Mouse (Mus musculus) intestine, embryonic 16.5 days (tissue): ENCODE data around the gene Gripap1. TPM values are rescaled to one million over a fixed set of nuclear protein-coding genes. Genes with fewer than 3 reads are reported as not detected.

Experiments
- ATAC-seq: fragments of 200-750 bp; cut with Nextera tagmentation; 2 replicates; pipeline ENCODE4 v1.8.0; 2017; ENCODE audit warnings: moderate TSS enrichment, moderate library complexity
- H3K27ac ChIP-seq: fragments of 300-500 bp; sonication (generic); 2 replicates; pipeline ENCODE4 v1.5.1; 2014; ENCODE audit warnings: mild to moderate bottlenecking, low read length
- H3K27me3 ChIP-seq: fragments of 300-500 bp; sonication (generic); replicated peaks from 2 replicates; pipeline ENCODE4 v1.6.1; 2014; ENCODE audit warnings: low read length, control low read depth, mixed read lengths; ENCODE audit not compliant: control insufficient read depth, insufficient read depth
- H3K36me3 ChIP-seq: fragments of 300-500 bp; sonication (generic); 2 replicates; pipeline ENCODE4 v1.6.1; 2014; ENCODE audit warnings: low read length, control low read depth; ENCODE audit not compliant: control insufficient read depth, insufficient read depth
- H3K4me1 ChIP-seq: fragments of 300-500 bp; sonication (generic); 2 replicates; pipeline ENCODE4 v1.6.1; 2014; ENCODE audit warnings: low read length, control low read depth, mixed read lengths; ENCODE audit not compliant: control insufficient read depth, insufficient read depth
- H3K4me2 ChIP-seq: fragments of 300-500 bp; sonication (generic); 2 replicates; pipeline ENCODE4 v1.6.1; 2014; ENCODE audit warnings: low read depth, low read length, control low read depth
- H3K4me3 ChIP-seq: fragments of 300-500 bp; sonication (generic); 2 replicates; pipeline ENCODE4 v1.5.1; 2014; ENCODE audit warnings: mild to moderate bottlenecking, low read length
- H3K9ac ChIP-seq: fragments of 300-500 bp; sonication (generic); 2 replicates; pipeline ENCODE4 v1.6.1; 2014; ENCODE audit warnings: low read depth, low read length
- H3K9me3 ChIP-seq: fragments of 300-500 bp; sonication (generic); 2 replicates; pipeline ENCODE4 v1.6.1; 2016; ENCODE audit warnings: low read length, control low read depth; ENCODE audit not compliant: control insufficient read depth
- WGBS: fragments of 180-500 bp; shearing (Covaris S2); extraction: QIAGEN DNeasy Blood & Tissue Kit; methylation state at CpG from one replicate; pipeline ENCODE4 v1.1.7; 2014; 5-methylcytosine and 5-hydroxymethylcytosine counted together
- polyA plus RNA-seq: library from polyadenylated mRNA; unstranded; fragments of >200 nt; fragmentation: Nextera tagmentation; extraction: Ambion mirVana; gene quantifications from 2 replicates; pipeline ENCODE4 v1.2.1, GENCODE M21; 2015

Gene Gripap1
- polyA plus RNA-seq, 1 experiment from 2014 or later = 37.5 TPM

- Histone ChIP-seq H3K27me3 (no peaks in the 10 kb centered on the region), H3K4me1 (no peaks in the 10 kb centered on the region), H3K9me3 (no peaks in the 10 kb centered on the region), H3K36me3 (no peaks in the 10 kb centered on the region), H3K9ac (no peak overlapping the region), H3K4me3 (no peak overlapping the region), H3K4me2 (no peak overlapping the region), H3K27ac (no peak overlapping the region)
- 82% methylated on average over 9 of the region's 9 CpGs for WGBS
- ATAC-seq = no peak
Observed at GRCm38 (mm10) chrX:7775501-7776205, 13.9 kb upstream of the Gripap1 start.

- H3K27me3 ChIP-seq = no peaks in the 10 kb centered on the region
- no peak overlapping the region for H3K9ac ChIP-seq
- H3K4me3 ChIP-seq = no peak overlapping the region
- whole genome bisulfite sequencing = 48% methylated on average over 8 of the region's 8 CpGs
- no peak overlapping the region for H3K27ac ChIP-seq
- no peaks in the 10 kb centered on the region for H3K4me1 ChIP-seq
- ATAC-seq = peak; percentile 46; the same call in 1 of the 2 replicates
- no peaks in the 10 kb centered on the region for H3K36me3 ChIP-seq
- no peak overlapping the region for H3K4me2 ChIP-seq
- H3K9me3 ChIP-seq = no peaks in the 10 kb centered on the region
Observed at GRCm38 (mm10) chrX:7776329-7777082, 13.1 kb upstream of the Gripap1 start.

DNA sequence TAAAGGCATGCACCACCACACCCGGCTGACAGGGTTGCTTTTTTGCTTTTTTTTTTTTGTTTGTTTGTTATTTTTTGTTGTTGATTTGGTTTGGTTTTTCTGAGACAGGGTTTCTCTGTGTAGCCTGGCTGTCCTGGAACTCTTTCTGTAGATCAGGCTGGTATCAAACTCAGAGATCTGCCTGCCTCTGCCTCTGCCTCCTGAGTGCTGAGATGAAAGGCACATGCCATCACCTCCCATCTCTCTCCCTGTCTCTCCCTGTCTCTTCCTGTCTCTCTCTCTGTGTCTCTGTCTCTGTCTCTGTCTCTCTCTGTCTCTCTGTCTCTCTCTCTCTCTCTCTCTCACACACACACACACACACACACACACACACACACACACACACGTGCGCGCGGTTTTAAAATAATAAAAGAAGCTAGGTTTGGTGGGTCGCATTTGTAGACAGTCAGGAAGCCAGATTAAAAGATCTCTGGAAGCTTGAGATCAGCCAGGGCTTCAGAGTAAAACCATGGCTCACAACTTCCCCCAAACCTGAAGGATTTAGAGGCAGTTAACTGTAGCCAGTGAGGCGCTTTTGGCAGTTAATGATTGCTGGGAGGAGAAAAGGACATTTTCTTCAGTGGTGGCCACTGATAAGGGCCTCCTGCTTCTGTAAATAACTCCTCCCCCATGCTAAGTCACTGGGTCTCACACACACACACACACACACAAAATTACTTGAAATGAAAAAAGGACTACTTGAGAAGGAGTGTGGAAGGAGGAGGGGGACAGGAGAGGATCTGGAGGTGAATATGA lies 10.9 kb upstream of the Gripap1 start:
- WGBS = 52% methylated on average over 7 of the region's 7 CpGs
- ATAC-seq = peak; percentile 67; the same call in 1 of the 2 replicates
- no peak overlapping the region for H3K27ac ChIP-seq
- no peaks in the 10 kb centered on the region for H3K4me1 ChIP-seq
- no peaks in the 10 kb centered on the region for H3K36me3 ChIP-seq
- no peak overlapping the region for H3K4me3 ChIP-seq
- no peaks in the 10 kb centered on the region for H3K27me3 ChIP-seq
- H3K9me3 ChIP-seq = no peaks in the 10 kb centered on the region
- H3K9ac ChIP-seq = no peak overlapping the region
- no peak overlapping the region for H3K4me2 ChIP-seq

- Histone ChIP-seq H3K9ac (no peak overlapping the region), H3K4me1 (no peaks in the 10 kb centered on the region), H3K9me3 (no peaks in the 10 kb centered on the region), H3K4me2 (no peak overlapping the region), H3K27me3 (no peaks in the 10 kb centered on the region), H3K4me3 (no peak overlapping the region), H3K27ac (no peak overlapping the region), H3K36me3 (no peaks in the 10 kb centered on the region)
- no peak for ATAC-seq
- 18% methylated on average over 3 of the region's 3 CpGs for WGBS
Observed at GRCm38 (mm10) chrX:7779294-7779693, 10.3 kb upstream of the Gripap1 start.

DNA sequence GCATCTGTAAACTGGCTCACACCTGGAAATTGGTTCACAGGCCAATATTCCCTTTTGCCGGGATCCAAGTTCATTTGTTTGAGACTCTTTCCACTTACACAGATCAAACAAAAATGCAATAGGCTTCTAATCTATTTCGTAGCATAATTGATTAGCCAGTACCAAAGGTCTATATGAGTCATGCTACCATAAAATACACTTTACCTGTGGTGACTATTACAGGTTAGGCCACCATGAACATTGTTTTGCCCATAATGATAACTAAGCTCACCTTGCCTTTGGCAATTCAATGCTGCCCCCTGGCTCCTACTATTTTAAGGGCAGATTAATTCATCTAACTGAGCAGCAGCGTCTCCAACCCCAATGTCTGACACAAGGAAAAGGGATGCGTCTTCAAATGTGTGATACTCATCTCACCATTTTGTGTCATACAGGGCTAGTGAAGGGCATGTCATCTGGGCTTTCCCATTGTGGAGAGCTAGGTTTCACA lies 6.9 kb upstream of the Gripap1 start:
- Histone ChIP-seq H3K9me3 (no peaks in the 10 kb centered on the region), H3K36me3 (no peaks in the 10 kb centered on the region), H3K4me2 (no peak overlapping the region), H3K4me3 (no peak overlapping the region), H3K4me1 (no peaks in the 10 kb centered on the region), H3K27me3 (no peaks in the 10 kb centered on the region), H3K27ac (0 out of 2 replicates have a peak overlapping the region, but pooled peaks have one; percentile 18), H3K9ac (no peak overlapping the region)
- peak; percentile 82 for ATAC-seq
- WGBS = 69% methylated on average over 4 of the region's 4 CpGs

DNA sequence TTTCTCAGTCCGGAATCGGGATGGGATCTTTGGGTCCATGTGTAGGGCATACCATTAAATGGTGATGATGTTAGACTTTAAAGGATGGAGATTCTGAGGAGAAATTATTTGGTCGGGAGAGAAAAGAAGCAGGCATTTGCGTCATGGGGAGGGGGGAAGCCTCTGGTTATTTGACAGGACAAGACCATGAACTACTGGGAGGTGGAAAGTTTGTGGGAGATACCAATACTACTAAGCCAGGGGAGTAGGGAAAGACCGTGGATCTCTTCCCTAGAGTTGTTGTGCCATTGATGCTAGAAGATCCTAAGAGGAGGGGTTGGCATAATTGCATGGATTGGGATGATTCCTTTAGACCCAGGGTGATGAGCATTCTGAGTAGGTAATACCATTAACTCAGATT lies 744 bp downstream of the Gripap1 start:
- Histone ChIP-seq H3K9ac (peak overlapping the region; percentile 67), H3K4me3 (peak overlapping the region; percentile 62), H3K9me3 (no peaks in the 10 kb centered on the region), H3K27ac (no peak overlapping the region), H3K4me2 (peak overlapping the region; percentile 53), H3K4me1 (peaks cover 4% of the 10 kb centered on the region; the same call in 1 of the 2 replicates), H3K36me3 (0 out of 2 replicates have a peak, but pooled peaks cover 3% of the 10 kb centered on the region), H3K27me3 (no peaks in the 10 kb centered on the region)
- WGBS = 22% methylated on average over 5 of the region's 5 CpGs
- ATAC-seq = peak; percentile 5; the same call in 1 of the 2 replicates

GRCm38 (mm10) chrX:7793361-7793760 lies 3.8 kb downstream of the Gripap1 start:
- ATAC-seq = no peak
- 44% methylated on average over 3 of the region's 3 CpGs for WGBS
- no peak overlapping the region for H3K4me3 ChIP-seq
- no peaks in the 10 kb centered on the region for H3K9me3 ChIP-seq
- H3K36me3 ChIP-seq = 0 out of 2 replicates have a peak, but pooled peaks cover 3% of the 10 kb centered on the region
- H3K4me2 ChIP-seq = no peak overlapping the region
- no peak overlapping the region for H3K27ac ChIP-seq
- H3K27me3 ChIP-seq = no peaks in the 10 kb centered on the region
- H3K4me1 ChIP-seq = peaks cover 4% of the 10 kb centered on the region; the same call in 1 of the 2 replicates
- H3K9ac ChIP-seq = no peak overlapping the region

DNA sequence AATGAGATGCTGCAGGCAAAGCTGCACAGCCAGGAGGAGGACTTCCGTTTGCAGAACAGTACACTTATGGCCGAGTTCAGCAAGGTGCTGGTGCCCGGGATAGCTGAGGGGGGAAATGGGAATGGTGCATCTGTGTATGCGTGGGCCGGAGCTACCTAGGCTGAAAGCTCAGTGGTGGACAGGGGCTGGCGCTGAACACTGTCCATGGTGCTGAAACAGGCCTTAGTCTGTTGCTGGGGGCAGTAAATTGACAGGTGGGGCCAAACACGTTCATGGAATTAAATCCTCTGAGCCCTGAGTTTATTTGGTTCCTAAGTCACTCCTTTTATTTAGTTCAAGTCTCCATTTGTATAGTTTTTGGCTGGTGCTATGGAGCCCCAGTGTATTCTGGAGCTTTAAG lies 5.5 kb downstream of the Gripap1 start:
- peaks cover 4% of the 10 kb centered on the region; the same call in 1 of the 2 replicates for H3K4me1 ChIP-seq
- ATAC-seq = no peak
- WGBS = 25% methylated on average over 7 of the region's 7 CpGs

GRCm38 (mm10) chrX:7797327-7797726 lies 7.8 kb downstream of the Gripap1 start:
- Histone ChIP-seq H3K4me2 (no peak overlapping the region), H3K4me3 (no peak overlapping the region), H3K9me3 (no peaks in the 10 kb centered on the region), H3K4me1 (no peaks in the 10 kb centered on the region), H3K27me3 (no peaks in the 10 kb centered on the region), H3K36me3 (0 out of 2 replicates have a peak, but pooled peaks cover 3% of the 10 kb centered on the region), H3K27ac (no peak overlapping the region), H3K9ac (no peak overlapping the region)
- 66% methylated on average over 3 of the region's 3 CpGs for WGBS
- peak; percentile 70 for ATAC-seq

More for the DNA sequence above, 5.5 kb downstream of the Gripap1 start:
- 0 out of 2 replicates have a peak, but pooled peaks cover 3% of the 10 kb centered on the region for H3K36me3 ChIP-seq
- no peaks in the 10 kb centered on the region for H3K9me3 ChIP-seq
- no peak overlapping the region for H3K9ac ChIP-seq
- H3K4me2 ChIP-seq = no peak overlapping the region
- H3K4me3 ChIP-seq = no peak overlapping the region
- H3K27me3 ChIP-seq = no peaks in the 10 kb centered on the region
- H3K27ac ChIP-seq = no peak overlapping the region
